Mouse (Mus musculus) midbrain, embryonic 11.5 days (tissue): ENCODE results near the gene Pnrc2. TPM values are rescaled to one million over a fixed set of nuclear protein-coding genes. Genes with fewer than 3 reads are reported as not detected.

Source experiments
- ATAC-seq: fragments of 200-750 bp; cut with Nextera tagmentation; 2 replicates; pipeline ENCODE4 v1.8.0; 2017; ENCODE audit warnings: moderate TSS enrichment, moderate library complexity; ENCODE audit not compliant: low FRiP score
- DNase-seq: peaks from one replicate; pipeline ENCODE4 v3.0.0; 2015; ENCODE audit warnings: low spot score; ENCODE audit errors: missing footprints
- H3K27ac ChIP-seq: fragments of 300-500 bp; sonication (generic); 2 replicates; pipeline ENCODE4 v1.5.1; 2014; ENCODE audit warnings: low read depth, low read length
- H3K27me3 ChIP-seq: fragments of 300-500 bp; sonication (generic); 2 replicates; pipeline ENCODE4 v1.6.1; 2014; ENCODE audit warnings: mild to moderate bottlenecking, low read length, moderate library complexity, mixed read lengths; ENCODE audit not compliant: control insufficient read depth, insufficient read depth
- H3K36me3 ChIP-seq: fragments of 300-500 bp; sonication (generic); 2 replicates; pipeline ENCODE4 v1.6.1; 2014; ENCODE audit warnings: mild to moderate bottlenecking, low read length, moderate library complexity, mixed read lengths; ENCODE audit not compliant: control insufficient read depth, insufficient read depth
- H3K4me1 ChIP-seq: fragments of 300-500 bp; sonication (generic); 2 replicates; pipeline ENCODE4 v1.6.1; 2014; ENCODE audit warnings: low read length; ENCODE audit not compliant: control insufficient read depth, insufficient read depth
- H3K4me2 ChIP-seq: fragments of 300-500 bp; sonication (generic); 2 replicates; pipeline ENCODE4 v1.6.1; 2014; ENCODE audit warnings: mild to moderate bottlenecking, moderate library complexity
- H3K4me3 ChIP-seq: fragments of 300-500 bp; sonication (generic); 2 replicates; pipeline ENCODE4 v1.5.1; 2014; ENCODE audit warnings: low read depth, low read length
- H3K9ac ChIP-seq: fragments of 300-500 bp; sonication (generic); 2 replicates; pipeline ENCODE4 v1.6.1; 2014; ENCODE audit warnings: low read length
- H3K9me3 ChIP-seq: fragments of 300-500 bp; sonication (generic); 2 replicates; pipeline ENCODE4 v1.6.1; 2016; ENCODE audit warnings: low read length; ENCODE audit not compliant: control insufficient read depth
- WGBS: fragments of 180-500 bp; shearing (Covaris S2); extraction: QIAGEN DNeasy Blood & Tissue Kit; methylation state at CpG from one replicate; pipeline ENCODE4 v1.1.7; 2014; 5-methylcytosine and 5-hydroxymethylcytosine counted together
- polyA plus RNA-seq: library from polyadenylated mRNA; unstranded; fragments of >200 nt; fragmentation: Nextera tagmentation; extraction: Ambion mirVana; gene quantifications from 2 replicates; pipeline ENCODE4 v1.2.1, GENCODE M21; 2014

Pnrc2 gene
- polyA plus RNA-seq, 1 experiment from 2014 or later: 258 TPM

- peak overlapping the region; percentile 55 for H3K4me2 ChIP-seq
- under 1% methylated on average over 91 of the region's 91 CpGs for WGBS
These were observed 17.2 kb downstream of the Pnrc2 start for GRCm38 (mm10) chr4:135856223-135857091.

DNA sequence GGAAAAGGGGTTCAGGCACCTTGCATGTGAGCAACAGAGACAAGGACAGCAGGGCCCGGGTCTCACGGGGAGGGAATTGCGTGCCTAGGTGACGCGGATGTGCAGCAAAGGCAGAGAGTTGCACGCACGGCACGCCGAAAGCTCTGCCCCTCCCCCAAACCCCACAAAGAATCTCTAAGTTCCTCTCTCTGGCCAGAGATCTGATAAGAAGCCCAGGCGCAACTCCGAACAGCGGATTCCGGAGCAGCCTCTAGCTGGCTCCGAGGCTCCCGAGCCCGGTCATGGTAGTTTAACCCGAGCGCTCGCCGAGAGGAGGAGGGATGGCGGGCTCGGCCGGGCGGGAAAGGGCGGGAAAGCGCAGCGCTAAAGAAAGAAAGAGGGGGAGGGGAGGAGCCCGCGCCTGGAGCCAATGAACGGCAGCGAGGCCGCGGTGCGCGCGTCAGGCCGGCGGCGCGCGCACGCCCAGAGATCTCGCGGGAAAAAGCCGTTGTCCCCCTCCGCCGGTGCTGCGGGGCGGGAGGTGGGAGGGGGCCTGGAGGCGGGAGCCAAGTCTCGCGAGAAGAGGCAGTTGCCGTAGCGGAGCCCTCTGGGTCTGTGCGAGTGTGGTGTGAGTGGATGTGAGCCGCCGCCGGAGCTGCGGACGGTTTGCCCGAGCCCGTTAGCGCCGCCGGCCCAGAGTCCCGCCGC, 18.0 kb downstream of the Pnrc2 start, which contains the start of gene Srsf10:
Gene Srsf10 (plus strand): TSS at position 212 of the 687 bp plus-strand sequence.
- under 1% methylated on average over 50 of the region's 67 CpGs for WGBS
- H3K4me2 ChIP-seq: peak within 1 kb of the TSS; percentile 87
- peak within 1 kb of the TSS; percentile 98 for H3K9ac ChIP-seq
- H3K4me3 ChIP-seq: peak within 1 kb of the TSS; percentile 99
- no peaks in the 10 kb centered on the region for H3K36me3 ChIP-seq
- ATAC-seq (peak; percentile 97), DNase-seq (peak; percentile 100)
- no peaks in the 10 kb centered on the region for H3K27me3 ChIP-seq
- H3K9me3 ChIP-seq: no peaks in the 10 kb centered on the region
- peak within 1 kb of the TSS; percentile 100 for H3K27ac ChIP-seq
- peaks cover 11% of the 10 kb centered on the region for H3K4me1 ChIP-seq

More at GRCm38 (mm10) chr4:135856223-135857091, 17.2 kb downstream of the Pnrc2 start:
- DNase-seq (peak; percentile 97), ATAC-seq (peak; percentile 80)
- H3K27ac ChIP-seq: peak overlapping the region; percentile 96
- H3K27me3 ChIP-seq: no peaks in the 10 kb centered on the region
- H3K9me3 ChIP-seq: no peaks in the 10 kb centered on the region
- H3K9ac ChIP-seq: peak overlapping the region; percentile 98
- H3K4me1 ChIP-seq: peaks cover 11% of the 10 kb centered on the region
- peak overlapping the region; percentile 99 for H3K4me3 ChIP-seq
- no peaks in the 10 kb centered on the region for H3K36me3 ChIP-seq

- H3K4me1 ChIP-seq: peaks cover 11% of the 10 kb centered on the region
- peak overlapping the region; percentile 98 for H3K9ac ChIP-seq
- DNase-seq (no peak), ATAC-seq (peak; percentile 23)
- H3K27me3 ChIP-seq: no peaks in the 10 kb centered on the region
- 10% methylated on average over 6 of the region's 6 CpGs for WGBS
- peak overlapping the region; percentile 100 for H3K27ac ChIP-seq
- no peaks in the 10 kb centered on the region for H3K36me3 ChIP-seq
- H3K4me3 ChIP-seq: peak overlapping the region; percentile 99
- no peaks in the 10 kb centered on the region for H3K9me3 ChIP-seq
- peak overlapping the region; percentile 87 for H3K4me2 ChIP-seq
These were observed 18.6 kb downstream of the Pnrc2 start for GRCm38 (mm10) chr4:135855080-135855479.

DNA sequence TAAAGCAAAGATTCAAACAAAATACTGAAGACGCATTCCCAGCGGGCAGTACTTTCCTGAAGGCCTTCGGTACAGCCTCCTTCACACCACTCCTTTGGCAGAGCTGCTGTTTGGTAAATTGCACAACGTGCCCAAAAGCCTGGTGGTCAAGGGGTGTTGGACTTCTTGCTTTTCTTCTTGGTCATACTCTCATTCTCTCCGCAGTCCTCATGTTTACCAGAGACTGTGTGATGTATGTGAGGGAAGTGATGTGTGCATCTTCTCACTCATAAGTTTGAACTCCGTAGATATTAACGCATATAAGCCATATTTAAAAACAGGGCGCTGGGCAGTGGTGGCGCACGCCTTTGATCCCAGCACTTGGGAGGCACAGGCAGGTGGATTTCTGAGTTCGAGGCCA, 19.0 kb downstream of the Pnrc2 start:
- no peaks in the 10 kb centered on the region for H3K27me3 ChIP-seq
- H3K4me3 ChIP-seq: no peak overlapping the region
- DNase-seq (no peak), ATAC-seq (no peak)
- WGBS: 75% methylated on average over 11 of the region's 11 CpGs
- peak overlapping the region; percentile 98 for H3K9ac ChIP-seq
- peaks cover 11% of the 10 kb centered on the region for H3K4me1 ChIP-seq
- H3K27ac ChIP-seq: peak overlapping the region; percentile 100
- H3K4me2 ChIP-seq: peak overlapping the region; percentile 87; the same call in 1 of the 2 replicates
- no peaks in the 10 kb centered on the region for H3K9me3 ChIP-seq
- no peaks in the 10 kb centered on the region for H3K36me3 ChIP-seq

DNA sequence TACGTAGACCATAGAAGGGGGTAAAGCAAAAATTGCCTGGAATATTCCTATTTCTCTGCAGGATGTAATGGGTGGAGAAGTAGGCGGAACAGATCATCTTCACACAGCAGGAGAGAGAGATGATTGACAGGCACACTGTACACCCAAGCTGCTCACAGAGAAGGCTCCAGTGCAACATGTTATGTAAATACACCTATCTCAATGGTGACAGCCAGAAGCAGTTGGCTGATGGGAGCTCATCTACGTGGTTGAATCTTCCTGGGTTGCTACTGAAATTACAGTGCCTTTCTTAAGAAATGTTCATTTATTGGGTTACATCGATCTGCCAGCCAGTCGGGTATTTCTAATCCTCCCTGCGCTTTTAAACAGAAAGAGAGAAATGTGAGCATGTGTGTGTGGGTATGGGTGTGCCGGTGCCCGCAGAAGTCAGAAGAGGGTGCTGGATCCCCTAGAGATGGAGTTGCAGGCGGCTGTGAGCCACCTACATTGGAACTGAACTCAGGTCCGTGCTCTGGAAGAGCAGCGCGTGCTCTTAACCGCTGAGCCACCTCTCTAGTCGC, 19.6 kb downstream of the Pnrc2 start:
- Histone ChIP-seq H3K9ac (peak overlapping the region; percentile 98), H3K4me1 (peaks cover 11% of the 10 kb centered on the region), H3K4me3 (no peak overlapping the region), H3K27me3 (no peaks in the 10 kb centered on the region), H3K9me3 (no peaks in the 10 kb centered on the region), H3K27ac (no peak overlapping the region), H3K4me2 (no peak overlapping the region), H3K36me3 (no peaks in the 10 kb centered on the region)
- 90% methylated on average over 14 of the region's 14 CpGs for WGBS
- ATAC-seq: no peak
- no peak for DNase-seq

DNA sequence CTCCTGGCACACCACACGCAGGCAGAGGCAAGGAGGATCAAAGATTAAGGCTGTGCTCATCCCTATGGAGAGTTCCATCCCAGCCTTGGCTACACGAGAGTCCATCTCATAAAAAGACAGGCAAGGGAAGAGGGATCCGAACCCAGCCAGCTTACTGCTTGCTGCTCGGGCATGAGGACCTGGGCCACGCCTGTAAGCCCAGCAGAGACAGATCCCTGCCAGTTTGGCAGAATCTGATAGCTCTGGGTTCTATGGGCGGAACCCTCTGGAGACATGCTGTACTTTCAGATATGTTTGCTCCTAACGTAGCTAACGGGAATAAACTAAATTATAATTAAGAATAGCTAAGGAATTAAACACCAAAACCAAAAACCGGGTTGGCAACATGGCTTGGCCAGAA, 21.7 kb downstream of the Pnrc2 start:
- Histone ChIP-seq H3K4me1 (no peaks in the 10 kb centered on the region; the same call in 1 of the 2 replicates), H3K9me3 (no peaks in the 10 kb centered on the region), H3K4me2 (no peak overlapping the region), H3K27ac (no peak overlapping the region), H3K36me3 (no peaks in the 10 kb centered on the region), H3K4me3 (no peak overlapping the region), H3K27me3 (no peaks in the 10 kb centered on the region), H3K9ac (no peak overlapping the region)
- DNase-seq (no peak), ATAC-seq (no peak)
- WGBS: 87% methylated on average over 9 of the region's 9 CpGs

DNA sequence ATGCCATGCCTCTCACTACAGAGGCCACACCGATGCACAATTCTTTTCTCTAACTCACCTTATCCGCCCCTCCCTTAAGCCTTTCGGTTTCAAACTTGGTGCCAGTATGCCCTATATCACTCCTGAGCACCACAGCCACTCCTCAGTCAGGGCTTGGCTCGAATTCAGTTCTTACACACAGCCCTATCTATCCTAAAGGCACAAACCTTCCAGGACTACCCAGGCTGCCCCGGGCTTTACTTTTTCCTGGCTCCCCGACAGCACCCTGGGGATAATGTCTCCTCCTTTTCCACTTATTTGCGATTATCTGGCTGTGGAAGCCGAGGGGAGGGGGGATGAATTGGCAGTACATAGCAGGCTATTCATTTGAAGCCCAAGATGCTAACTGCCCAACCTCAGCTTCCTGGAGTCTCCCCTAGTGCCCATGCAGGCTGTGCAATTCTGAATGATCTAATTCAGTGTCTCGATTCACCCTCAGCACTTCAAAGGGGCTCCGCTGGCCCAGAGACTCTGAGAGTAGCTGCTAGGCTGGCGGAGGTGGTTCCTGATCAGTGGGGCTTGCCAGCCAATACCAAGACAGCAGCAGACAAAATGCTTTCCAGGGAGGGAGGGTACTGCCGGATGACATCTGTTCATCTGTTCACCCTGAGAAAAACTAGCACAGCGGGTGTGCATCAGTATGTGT, 23.1 kb downstream of the Pnrc2 start:
- 42% methylated on average over 13 of the region's 13 CpGs for WGBS
- Histone ChIP-seq H3K4me1 (no peaks in the 10 kb centered on the region; the same call in 1 of the 2 replicates), H3K27ac (no peak overlapping the region), H3K9ac (peak overlapping the region; percentile 0; the same call in 1 of the 2 replicates), H3K4me3 (no peak overlapping the region), H3K9me3 (no peaks in the 10 kb centered on the region), H3K4me2 (no peak overlapping the region), H3K27me3 (no peaks in the 10 kb centered on the region), H3K36me3 (no peaks in the 10 kb centered on the region)
- DNase-seq (no peak), ATAC-seq (no peak)

GRCm38 (mm10) chr4:135847581-135847980, 26.1 kb downstream of the Pnrc2 start:
- no peak for DNase-seq
- 81% methylated on average over 5 of the region's 5 CpGs for WGBS

More at GRCm38 (mm10) chr4:135847581-135847980, 26.1 kb downstream of the Pnrc2 start:
- Histone ChIP-seq H3K4me1 (no peaks in the 10 kb centered on the region), H3K36me3 (no peaks in the 10 kb centered on the region), H3K27me3 (no peaks in the 10 kb centered on the region), H3K4me2 (no peak overlapping the region), H3K27ac (no peak overlapping the region), H3K9me3 (no peaks in the 10 kb centered on the region), H3K9ac (no peak overlapping the region), H3K4me3 (no peak overlapping the region)
- no peak for ATAC-seq
